Mouse (Mus musculus) effector memory CD4-positive, alpha-beta T cell, adult 7 months (primary cell): ENCODE measurements around the gene Oas1c. TPM values are rescaled to one million over a fixed set of nuclear protein-coding genes. Genes with fewer than 3 reads are reported as not detected.

Experiments
- polyA plus RNA-seq: library from polyadenylated mRNA; unstranded; fragments of 100-300 nt; shearing (Covaris generic); gene quantifications from one replicate; pipeline ENCODE4 v1.2.1, GENCODE M21; 2017

Gene Oas1c
- 7.9 TPM for polyA plus RNA-seq

DNA sequence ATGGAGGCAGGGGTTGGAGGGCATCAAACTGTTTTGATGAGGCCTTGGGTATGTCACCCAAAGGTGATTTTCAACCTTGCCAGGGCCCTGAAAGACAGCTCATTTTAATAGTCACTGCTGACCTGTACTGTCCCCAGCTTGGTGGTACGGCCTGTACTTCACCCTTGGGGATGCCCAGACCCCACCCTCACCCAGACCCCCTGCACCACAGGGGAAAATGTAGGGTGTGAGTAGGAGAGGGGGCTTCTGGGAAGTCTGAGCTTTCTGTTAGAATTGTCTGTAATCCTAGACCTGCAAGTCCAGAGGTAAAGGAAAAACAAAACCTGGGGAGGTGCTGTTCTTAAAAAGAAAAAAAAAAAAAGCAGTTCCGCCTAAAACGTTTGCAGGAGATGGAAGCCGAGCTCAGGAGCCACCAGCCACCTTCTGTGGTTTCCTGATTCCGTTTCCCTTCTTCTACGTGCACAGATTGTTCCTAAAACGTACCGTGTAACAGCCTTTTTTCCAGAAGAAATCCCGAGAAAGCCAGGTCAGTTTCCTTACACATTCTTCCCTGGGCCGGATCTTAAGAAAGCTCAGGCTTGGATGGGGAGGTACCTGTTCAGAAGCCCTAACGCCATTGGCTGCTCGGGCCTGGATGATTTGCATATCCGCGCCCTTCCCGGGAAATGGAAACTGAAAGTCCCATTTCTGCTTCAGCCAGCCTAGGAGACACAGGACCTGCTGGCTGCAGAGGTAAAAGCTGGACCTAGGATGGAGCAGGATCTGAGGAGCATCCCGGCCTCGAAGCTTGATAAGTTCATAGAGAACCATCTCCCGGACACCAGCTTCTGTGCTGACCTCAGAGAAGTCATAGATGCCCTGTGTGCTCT is at the start of gene Oas1c:
Gene Oas1c (minus strand): TSS at position 564 of the 869 bp plus-strand sequence.

GRCm38 (mm10) chr5:120861121-120861520 is 48.8 kb upstream of the Oas1c start, which contains the start of gene Oas1h:
Gene Oas1h, plus strand, starts transcription at chr5:120861421.

DNA sequence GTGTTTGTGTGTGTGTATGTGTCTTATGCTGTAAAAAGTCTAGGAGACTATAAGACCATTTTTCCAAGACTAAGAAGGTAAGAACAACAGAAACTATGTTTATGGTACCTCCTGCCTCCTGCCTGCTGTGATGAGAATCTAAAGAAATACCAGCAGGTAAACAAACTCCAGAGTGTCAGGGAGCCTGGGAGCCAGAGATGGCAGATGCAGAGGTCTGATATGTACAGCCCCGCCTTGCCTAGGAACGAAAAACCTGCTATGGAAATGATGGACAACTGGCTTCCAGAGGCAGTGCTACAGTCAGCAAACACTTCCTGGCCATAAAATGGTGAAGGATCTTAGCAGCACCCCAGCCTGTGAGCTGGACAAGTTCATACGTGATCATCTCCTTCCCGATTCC is 34.8 kb upstream of the Oas1c start, which contains the start of gene Oas1f:
Gene Oas1f (plus strand): TSS at position 301 of the 400 bp plus-strand sequence.

DNA sequence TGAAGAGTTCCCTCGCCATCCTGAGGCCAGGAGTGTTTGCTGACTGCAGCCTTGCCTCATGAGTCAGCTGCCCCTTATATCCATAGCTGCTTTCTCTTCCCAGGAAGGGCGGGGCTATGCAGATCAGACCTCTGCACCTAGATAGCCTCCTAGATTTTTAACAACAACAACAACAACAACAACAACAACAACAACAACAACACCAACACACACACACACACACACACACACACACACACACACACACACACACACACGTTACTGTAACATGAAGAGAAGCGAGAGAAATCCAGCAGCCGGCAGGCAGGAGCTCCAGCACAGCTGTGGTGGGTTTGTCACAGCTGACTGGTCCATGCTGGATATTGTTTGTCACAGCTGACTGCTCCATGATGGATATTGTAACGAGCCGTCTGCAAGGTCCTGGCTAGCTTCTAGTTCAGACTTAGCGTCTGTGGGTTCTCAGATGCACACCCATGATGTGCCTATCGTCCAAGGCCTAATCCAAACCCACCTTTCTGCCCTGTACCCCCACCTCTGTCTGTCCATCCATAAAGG is 16.8 kb downstream of the Oas1c start, which contains the start of gene Oas1e:
Gene Oas1e (minus strand): TSS at position 51 of the 555 bp plus-strand sequence.

DNA sequence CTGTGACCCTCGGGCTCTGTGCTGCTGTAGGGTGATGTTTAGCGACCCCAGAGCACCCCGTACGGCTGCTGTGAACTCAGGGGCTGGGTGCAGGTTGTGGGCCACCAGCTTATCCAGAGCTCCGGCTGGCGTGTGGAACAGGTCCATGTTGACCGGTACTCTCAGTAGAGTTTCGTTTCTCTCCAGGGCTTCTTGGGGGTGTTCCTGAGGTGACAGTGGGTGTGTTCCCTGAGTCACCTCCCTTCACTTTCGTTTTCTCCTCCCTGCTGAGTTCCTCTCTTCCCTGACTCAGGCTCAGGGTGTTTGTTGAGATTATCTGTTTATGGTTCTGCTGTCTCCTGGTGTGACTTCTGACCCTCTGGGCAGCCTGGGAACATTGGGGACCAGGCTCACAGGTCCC is 34.8 kb downstream of the Oas1c start, which contains the start of gene Oas3:
Gene Oas3 (minus strand): TSS at position 184 of the 400 bp plus-strand sequence.

Other genes starting within 250 kb of the Oas1c start
- 4.4 TPM for gene Tpcn1, start 223.8 kb downstream of the Oas1c start, polyA plus RNA-seq
- gene Iqcd, start 223.5 kb downstream of the Oas1c start, polyA plus RNA-seq: not detected
- 4.9 TPM for gene Rita1, start 199.9 kb downstream of the Oas1c start, polyA plus RNA-seq
- gene Ddx54, start 199.8 kb downstream of the Oas1c start, polyA plus RNA-seq: 82.4 TPM
- gene Cfap73, start 178.3 kb downstream of the Oas1c start, polyA plus RNA-seq: not detected
- 12.2 TPM for gene Rasal1, start 163.7 kb downstream of the Oas1c start, polyA plus RNA-seq
- gene Dtx1, start 100.6 kb downstream of the Oas1c start, polyA plus RNA-seq: 282 TPM
- gene Oas2, start 62.7 kb downstream of the Oas1c start, polyA plus RNA-seq: 0.45 TPM
- 20.1 TPM for gene Oas3, start 34.9 kb downstream of the Oas1c start, polyA plus RNA-seq
- gene Oas1e, start 17.0 kb downstream of the Oas1c start, polyA plus RNA-seq: not detected
- not detected for gene Oas1f, start 34.9 kb upstream of the Oas1c start, polyA plus RNA-seq
- not detected for gene Oas1h, start 48.9 kb upstream of the Oas1c start, polyA plus RNA-seq
- not detected for gene Oas1g, start 75.1 kb upstream of the Oas1c start, polyA plus RNA-seq
- 39.7 TPM for gene Oas1a, start 95.0 kb upstream of the Oas1c start, polyA plus RNA-seq
- gene Oas1d, start 102.0 kb upstream of the Oas1c start, polyA plus RNA-seq: not detected
- 0.67 TPM for gene Rph3a, start 197.6 kb upstream of the Oas1c start, polyA plus RNA-seq